Mouse (Mus musculus) hindbrain, postnatal 0 days (tissue): ENCODE measurements around the gene Adprhl1. TPM values are rescaled to one million over a fixed set of nuclear protein-coding genes. Genes with fewer than 3 reads are reported as not detected.

Source experiments
- ATAC-seq: fragments of 200-750 bp; cut with Nextera tagmentation; 2 replicates; pipeline ENCODE4 v1.8.0; 2017; ENCODE audit warnings: mild to moderate bottlenecking, moderate TSS enrichment, moderate library complexity
- DNase-seq: peaks from one replicate; pipeline ENCODE4 v3.0.0-alpha.2; 2015; ENCODE audit warnings: low spot score
- H3K27ac ChIP-seq: fragments of 300-500 bp; sonication (generic); 2 replicates; pipeline ENCODE4 v1.5.1; 2014; ENCODE audit warnings: mild to moderate bottlenecking
- H3K27me3 ChIP-seq: fragments of 300-500 bp; sonication (generic); 2 replicates; pipeline ENCODE4 v1.6.1; 2014; ENCODE audit warnings: low read length, mixed read lengths; ENCODE audit not compliant: insufficient read depth
- H3K36me3 ChIP-seq: fragments of 300-500 bp; sonication (generic); 2 replicates; pipeline ENCODE4 v1.6.1; 2014; ENCODE audit warnings: low read length, mixed read lengths; ENCODE audit not compliant: insufficient read depth
- H3K4me1 ChIP-seq: fragments of 300-500 bp; sonication (generic); 2 replicates; pipeline ENCODE4 v1.6.1; 2014; ENCODE audit warnings: antibody characterized with exemption, low read length, mixed read lengths; ENCODE audit not compliant: insufficient read depth
- H3K4me2 ChIP-seq: fragments of 300-500 bp; sonication (generic); 2 replicates; pipeline ENCODE4 v1.6.1; 2014; ENCODE audit warnings: low read depth, mild to moderate bottlenecking, low read length, moderate library complexity, mixed read lengths
- H3K4me3 ChIP-seq: fragments of 300-500 bp; sonication (generic); 2 replicates; pipeline ENCODE4 v1.5.1; 2014; ENCODE audit warnings: low read length
- H3K9ac ChIP-seq: fragments of 300-500 bp; sonication (generic); replicated peaks from 2 replicates; pipeline ENCODE4 v1.6.1; 2014; ENCODE audit warnings: mild to moderate bottlenecking, low read length, moderate library complexity, mixed read lengths
- H3K9me3 ChIP-seq: fragments of 300-500 bp; sonication (generic); 2 replicates; pipeline ENCODE4 v1.6.1; 2016; ENCODE audit warnings: low read length, mixed read lengths
- CTCF ChIP-seq: IDR thresholded peaks from 2 replicates; pipeline ENCODE4 v1.5.1; 2016; ENCODE audit warnings: antibody characterized with exemption, control low read depth, low read depth
- WGBS: fragments of 180-500 bp; shearing (Covaris S2); extraction: QIAGEN DNeasy Blood & Tissue Kit; methylation state at CpG from one replicate; pipeline ENCODE4 v1.1.7; 2014; 5-methylcytosine and 5-hydroxymethylcytosine counted together
- polyA plus RNA-seq: library from polyadenylated mRNA; unstranded; fragments of >200 nt; fragmentation: Nextera tagmentation; extraction: Ambion mirVana; gene quantifications from 2 replicates; pipeline ENCODE4 v1.2.1, GENCODE M21; 2015
- total RNA-seq: library from RNA; depleted of rRNA; stranded (reverse); fragments of >200 nt; gene quantifications from 2 replicates; pipeline ENCODE4 v1.2.3, GENCODE M21; 2014

The Adprhl1 gene
- total and polyA plus RNA-seq, 2 experiments from 2014 or later, result 0.14 TPM; not detected in 1

DNA sequence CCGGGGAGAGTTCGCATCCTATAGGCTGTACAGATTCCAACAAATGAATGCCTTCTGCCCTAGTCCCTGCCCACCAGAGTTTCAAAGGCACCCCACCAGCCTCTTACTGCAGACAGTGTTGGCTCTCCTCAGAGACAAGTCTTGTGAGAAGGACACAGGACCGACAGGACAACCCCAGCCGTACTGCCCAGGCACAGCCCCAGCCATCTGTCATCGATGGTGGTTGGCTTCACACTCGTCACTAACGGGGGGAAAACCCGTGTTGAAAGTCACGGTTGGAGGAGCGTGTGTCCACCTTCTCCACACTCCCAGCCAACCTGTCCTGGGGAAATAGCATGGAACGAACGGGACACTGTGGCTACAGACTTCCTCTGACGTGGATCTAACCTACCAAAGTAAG, 19.2 kb downstream of the Adprhl1 start:
- WGBS, result 83% methylated on average over 13 of the region's 13 CpGs
- H3K9ac ChIP-seq, result no peak overlapping the region
- no peak overlapping the region for H3K4me2 ChIP-seq
- no peak for TF ChIP-seq CTCF
- H3K27me3 ChIP-seq, result 0 out of 2 replicates have a peak, but pooled peaks cover 3% of the 10 kb centered on the region
- no peak overlapping the region for H3K27ac ChIP-seq
- no peak for DNase-seq
- no peaks in the 10 kb centered on the region for H3K4me1 ChIP-seq
- no peak for ATAC-seq
- no peak overlapping the region for H3K4me3 ChIP-seq
- H3K36me3 ChIP-seq, result no peaks in the 10 kb centered on the region
- no peaks in the 10 kb centered on the region for H3K9me3 ChIP-seq

DNA sequence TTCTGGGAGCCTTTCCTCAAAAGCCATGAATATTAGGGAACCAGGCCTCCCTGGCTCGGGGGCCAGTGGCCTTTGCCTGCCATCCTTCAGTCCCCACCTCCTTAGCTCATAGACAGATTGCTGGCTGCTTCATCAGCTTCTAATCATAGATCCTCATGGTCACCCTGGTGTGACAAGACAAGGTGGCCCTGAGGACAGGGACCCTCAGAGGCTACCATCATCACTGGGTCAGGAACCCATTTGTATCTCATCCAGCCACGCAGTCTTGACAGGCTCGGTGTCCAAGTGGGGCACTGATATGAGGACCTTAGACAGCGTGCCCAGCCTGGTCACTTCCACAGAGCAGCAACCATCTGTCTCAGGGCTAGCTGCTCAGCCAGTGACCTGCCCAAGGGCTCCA, 23.5 kb downstream of the Adprhl1 start:
- no peaks in the 10 kb centered on the region for H3K9me3 ChIP-seq
- H3K36me3 ChIP-seq, result no peaks in the 10 kb centered on the region
- DNase-seq, result no peak
- ATAC-seq, result no peak
- H3K27ac ChIP-seq, result no peak overlapping the region
- no peak for TF ChIP-seq CTCF
- H3K4me2 ChIP-seq, result no peak overlapping the region
- no peak overlapping the region for H3K4me3 ChIP-seq
- H3K9ac ChIP-seq, result no peak overlapping the region
- 0 out of 2 replicates have a peak, but pooled peaks cover 3% of the 10 kb centered on the region for H3K27me3 ChIP-seq
- no peaks in the 10 kb centered on the region for H3K4me1 ChIP-seq
- WGBS, result 83% methylated on average over 4 of the region's 4 CpGs

DNA sequence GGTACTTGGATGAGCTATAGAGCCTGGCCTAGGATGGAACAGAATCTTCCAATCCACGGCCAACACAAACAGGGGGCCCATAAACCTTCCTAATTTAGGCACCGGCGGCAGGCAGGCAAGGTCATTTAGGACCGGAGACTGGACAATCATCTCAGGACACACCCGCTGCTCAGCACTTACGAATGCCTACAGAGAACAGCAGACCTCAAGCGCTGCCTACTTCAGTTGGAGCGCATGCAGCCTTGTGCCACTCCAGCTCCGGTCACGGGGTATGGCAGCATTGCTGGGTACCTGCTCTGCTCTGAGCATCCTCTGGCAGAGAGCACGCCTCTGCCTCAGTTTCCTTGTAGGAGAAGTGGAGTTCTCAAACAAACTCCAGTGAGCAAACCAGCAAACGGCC, 24.2 kb downstream of the Adprhl1 start:
- Histone ChIP-seq H3K27me3 (0 out of 2 replicates have a peak, but pooled peaks cover 3% of the 10 kb centered on the region), H3K4me1 (no peaks in the 10 kb centered on the region), H3K36me3 (no peaks in the 10 kb centered on the region), H3K27ac (no peak overlapping the region), H3K9ac (no peak overlapping the region), H3K4me3 (no peak overlapping the region), H3K9me3 (no peaks in the 10 kb centered on the region), H3K4me2 (no peak overlapping the region)
- WGBS, result 88% methylated on average over 12 of the region's 12 CpGs
- TF ChIP-seq CTCF, result no peak
- ATAC-seq (no peak), DNase-seq (no peak)

DNA sequence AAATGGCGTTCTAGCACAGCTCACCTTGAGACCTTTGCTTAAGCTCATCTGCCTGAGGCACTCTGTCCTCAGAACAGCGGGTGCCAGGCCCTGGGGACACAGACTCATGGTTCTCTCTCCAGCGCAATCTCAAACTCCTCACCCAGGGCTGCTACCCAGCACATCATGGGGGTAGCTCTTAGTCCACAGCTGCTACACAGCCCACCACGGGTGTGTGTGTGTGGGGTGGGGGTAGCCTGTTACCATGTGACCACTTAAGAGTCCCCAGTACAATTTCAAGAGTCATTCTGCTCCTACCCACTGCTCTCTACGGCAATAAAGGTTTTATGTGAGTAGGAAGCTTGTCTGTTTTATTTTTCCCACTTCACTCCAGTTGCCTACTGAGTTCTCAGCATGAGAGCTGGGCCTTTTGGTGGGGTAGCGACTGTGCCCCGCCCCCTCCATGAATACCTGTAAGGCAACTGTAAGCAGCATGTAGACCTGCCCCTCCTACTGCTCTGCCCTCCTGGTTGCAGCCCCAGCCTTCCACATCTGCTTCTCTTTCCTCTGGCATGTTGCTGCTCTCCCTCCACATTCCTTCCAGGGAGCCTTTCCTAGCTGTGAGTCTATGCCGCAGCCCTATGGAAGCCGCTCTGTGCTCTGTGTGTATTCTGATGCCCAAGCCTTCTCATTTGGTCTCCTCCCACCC, 24.9 kb downstream of the Adprhl1 start:
- WGBS, result 53% methylated on average over 9 of the region's 9 CpGs
- no peaks in the 10 kb centered on the region for H3K4me1 ChIP-seq
- TF ChIP-seq CTCF, result no peak
- no peak overlapping the region for H3K9ac ChIP-seq
- ATAC-seq (no peak), DNase-seq (no peak)
- H3K9me3 ChIP-seq, result no peaks in the 10 kb centered on the region
- H3K27me3 ChIP-seq, result 0 out of 2 replicates have a peak, but pooled peaks cover 3% of the 10 kb centered on the region
- H3K36me3 ChIP-seq, result no peaks in the 10 kb centered on the region
- no peak overlapping the region for H3K27ac ChIP-seq
- no peak overlapping the region for H3K4me2 ChIP-seq
- no peak overlapping the region for H3K4me3 ChIP-seq

DNA sequence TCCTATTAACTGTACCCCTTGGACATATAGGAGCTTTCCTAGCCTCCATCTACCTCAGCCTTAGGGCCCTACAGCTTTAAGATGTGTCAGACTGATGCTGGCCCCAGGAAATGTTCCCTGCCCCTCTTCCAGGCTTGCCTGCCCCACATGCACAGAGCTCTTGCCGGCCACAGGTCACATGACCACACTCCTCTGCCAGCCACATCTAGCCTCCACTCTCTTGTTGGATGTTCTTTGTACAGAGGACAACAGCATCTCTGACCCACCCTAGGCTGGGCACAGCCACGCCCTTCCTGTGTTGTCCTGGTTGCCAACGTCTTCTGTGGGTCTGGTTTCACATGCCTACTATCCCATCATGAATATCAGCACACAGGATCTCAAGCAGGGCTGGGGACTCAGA, 26.8 kb downstream of the Adprhl1 start:
- Histone ChIP-seq H3K4me3 (no peak overlapping the region), H3K9me3 (no peaks in the 10 kb centered on the region), H3K4me2 (no peak overlapping the region), H3K27ac (no peak overlapping the region), H3K9ac (no peak overlapping the region), H3K4me1 (no peaks in the 10 kb centered on the region), H3K27me3 (no peaks in the 10 kb centered on the region), H3K36me3 (no peaks in the 10 kb centered on the region)
- DNase-seq (no peak), ATAC-seq (no peak)
- 63% methylated on average over 3 of the region's 3 CpGs for WGBS
- no peak for TF ChIP-seq CTCF

DNA sequence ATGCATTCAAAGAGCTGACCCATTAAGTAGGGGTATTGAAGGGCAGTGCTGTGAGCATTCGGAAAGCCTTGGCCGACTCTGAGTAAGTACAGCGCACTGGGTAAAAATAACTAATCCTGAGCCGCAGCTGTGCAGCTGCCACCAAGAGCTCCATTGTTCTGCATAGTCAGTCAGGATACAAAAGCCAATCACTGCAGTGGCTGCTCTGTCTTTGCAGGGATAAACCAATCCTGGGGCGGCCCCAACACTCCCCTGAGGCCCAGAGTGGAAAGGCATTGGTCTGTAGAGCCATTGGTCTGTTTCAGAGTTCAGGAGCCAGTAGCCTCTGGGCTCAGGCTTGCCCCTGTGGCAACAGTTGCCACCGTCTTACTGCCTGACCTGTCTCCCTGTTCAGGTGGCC, 27.7 kb downstream of the Adprhl1 start:
- Histone ChIP-seq H3K27me3 (no peaks in the 10 kb centered on the region), H3K9ac (no peak overlapping the region), H3K36me3 (no peaks in the 10 kb centered on the region), H3K4me3 (no peak overlapping the region), H3K9me3 (no peaks in the 10 kb centered on the region), H3K4me1 (no peaks in the 10 kb centered on the region), H3K4me2 (no peak overlapping the region), H3K27ac (no peak overlapping the region)
- no peak for TF ChIP-seq CTCF
- ATAC-seq (peak; percentile 44; the same call in 1 of the 2 replicates), DNase-seq (no peak)
- WGBS, result 35% methylated on average over 6 of the region's 6 CpGs

DNA sequence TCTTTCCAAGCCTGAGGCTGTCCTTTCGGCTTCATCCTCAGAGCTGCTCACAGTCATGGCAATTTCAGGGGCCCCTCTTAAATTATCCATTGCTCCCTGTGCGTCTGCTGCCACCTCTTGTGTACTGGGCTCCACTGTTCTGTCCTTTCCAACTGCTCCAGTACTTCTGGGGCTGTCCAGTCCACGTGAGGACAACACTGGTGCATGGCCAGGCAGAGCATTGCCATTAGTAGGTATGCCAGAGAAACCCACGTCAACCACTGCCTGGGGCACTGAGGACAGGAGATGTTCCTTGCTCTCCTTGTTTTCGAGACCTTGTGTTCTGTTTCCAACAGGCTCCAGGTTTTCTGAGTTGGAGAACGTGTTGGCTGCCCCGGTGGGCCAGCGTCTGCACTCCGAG, 29.5 kb downstream of the Adprhl1 start:
- H3K36me3 ChIP-seq, result no peaks in the 10 kb centered on the region
- no peaks in the 10 kb centered on the region for H3K9me3 ChIP-seq
- H3K9ac ChIP-seq, result no peak overlapping the region
- no peak for DNase-seq
- no peak overlapping the region for H3K4me3 ChIP-seq
- WGBS, result 83% methylated on average over 9 of the region's 9 CpGs
- no peak overlapping the region for H3K4me2 ChIP-seq
- H3K4me1 ChIP-seq, result no peaks in the 10 kb centered on the region
- no peak for TF ChIP-seq CTCF
- H3K27me3 ChIP-seq, result no peaks in the 10 kb centered on the region
- no peak for ATAC-seq
- no peak overlapping the region for H3K27ac ChIP-seq
